Mouse (Mus musculus) liver, embryonic 13.5 days (tissue): ENCODE results near the gene Grk2. TPM values are rescaled to one million over a fixed set of nuclear protein-coding genes. Genes with fewer than 3 reads are reported as not detected.

Experiments used
- ATAC-seq: fragments of 200-750 bp; cut with Nextera tagmentation; 2 replicates; pipeline ENCODE4 v1.8.0; 2017; ENCODE audit warnings: low read depth, mild to moderate bottlenecking, moderate number of reproducible peaks, moderate library complexity
- DNase-seq: peaks from one replicate; pipeline ENCODE4 v3.0.0; 2022
- H3K27ac ChIP-seq: fragments of 300-500 bp; sonication (generic); 2 replicates; pipeline ENCODE4 v1.5.1; 2015; ENCODE audit warnings: moderate library complexity, mild to moderate bottlenecking, inconsistent platforms
- H3K27me3 ChIP-seq: fragments of 300-500 bp; sonication (generic); 2 replicates; pipeline ENCODE4 v1.6.1; 2015; ENCODE audit warnings: mild to moderate bottlenecking, inconsistent platforms
- H3K36me3 ChIP-seq: fragments of 300-500 bp; sonication (generic); 2 replicates; pipeline ENCODE4 v1.6.1; 2015; ENCODE audit warnings: mild to moderate bottlenecking, inconsistent platforms
- H3K4me1 ChIP-seq: fragments of 300-500 bp; sonication (generic); replicated peaks from 2 replicates; pipeline ENCODE4 v1.6.1; 2015; ENCODE audit warnings: inconsistent platforms
- H3K4me2 ChIP-seq: fragments of 300-500 bp; sonication (generic); 2 replicates; pipeline ENCODE4 v1.6.1; 2015; ENCODE audit warnings: inconsistent platforms, mild to moderate bottlenecking, moderate library complexity
- H3K4me3 ChIP-seq: fragments of 300-500 bp; sonication (generic); replicated peaks from 2 replicates; pipeline ENCODE4 v1.5.1; 2015; ENCODE audit warnings: mild to moderate bottlenecking, inconsistent platforms
- H3K9ac ChIP-seq: fragments of 300-500 bp; sonication (generic); 2 replicates; pipeline ENCODE4 v1.6.1; 2015; ENCODE audit warnings: mild to moderate bottlenecking, inconsistent platforms
- H3K9me3 ChIP-seq: fragments of 300-500 bp; sonication (generic); replicated peaks from 2 replicates; pipeline ENCODE4 v1.6.1; 2016; ENCODE audit warnings: inconsistent platforms
- WGBS: fragments of 180-500 bp; shearing (Covaris S2); methylation state at CpG from one replicate; pipeline ENCODE4 v1.1.7; 2015; ENCODE audit not compliant: insufficient replicate concordance; 5-methylcytosine and 5-hydroxymethylcytosine counted together
- polyA plus RNA-seq: library from polyadenylated mRNA; unstranded; fragments of >200 nt; fragmentation: Nextera tagmentation; extraction: Ambion mirVana; gene quantifications from 2 replicates; pipeline ENCODE4 v1.2.1, GENCODE M21; 2015

Gene Grk2
- polyA plus RNA-seq, result 10.1 and 10.3 TPM in 2 replicates

DNA sequence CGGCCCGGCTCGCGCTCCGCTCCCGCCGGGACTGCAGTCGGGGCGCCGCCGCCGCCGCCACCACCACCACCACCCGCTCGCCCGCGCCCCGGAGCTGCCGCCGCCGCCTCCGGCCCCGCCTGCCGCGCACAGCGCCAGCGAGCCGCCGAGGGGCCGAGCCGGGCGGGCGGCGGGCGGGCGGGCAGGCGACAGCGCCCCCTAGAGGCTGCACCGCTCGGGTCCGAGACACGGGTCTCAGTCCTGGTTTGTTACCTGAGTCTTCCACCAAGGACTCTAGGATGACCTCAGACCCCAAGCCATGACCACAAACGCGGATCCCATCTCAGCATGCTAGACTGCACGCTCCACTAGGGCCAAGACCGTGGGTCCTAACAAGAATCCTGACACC is at the start of gene Grk2:
Gene Grk2 (minus strand): TSS at position 33 of the 388 bp plus-strand sequence.
- 1% methylated on average over 33 of the region's 46 CpGs for WGBS
- Histone ChIP-seq H3K4me3 (peak within 1 kb of the TSS; percentile 97), H3K27ac (peak within 1 kb of the TSS; percentile 87), H3K27me3 (no peaks in the 10 kb centered on the region), H3K36me3 (no peaks in the 10 kb centered on the region), H3K4me2 (peak within 1 kb of the TSS; percentile 78), H3K9me3 (no peaks in the 10 kb centered on the region), H3K4me1 (peaks cover 47% of the 10 kb centered on the region), H3K9ac (peak within 1 kb of the TSS; percentile 97)
- ATAC-seq (peak; percentile 82), DNase-seq (peak; percentile 74)

- no peak for DNase-seq
- 73% methylated on average over 2 of the region's 2 CpGs for WGBS
- peaks cover 57% of the 10 kb centered on the region for H3K36me3 ChIP-seq
These were observed 43.4 kb upstream of the Grk2 start for GRCm38 (mm10) chr19:4349455-4349854.

DNA sequence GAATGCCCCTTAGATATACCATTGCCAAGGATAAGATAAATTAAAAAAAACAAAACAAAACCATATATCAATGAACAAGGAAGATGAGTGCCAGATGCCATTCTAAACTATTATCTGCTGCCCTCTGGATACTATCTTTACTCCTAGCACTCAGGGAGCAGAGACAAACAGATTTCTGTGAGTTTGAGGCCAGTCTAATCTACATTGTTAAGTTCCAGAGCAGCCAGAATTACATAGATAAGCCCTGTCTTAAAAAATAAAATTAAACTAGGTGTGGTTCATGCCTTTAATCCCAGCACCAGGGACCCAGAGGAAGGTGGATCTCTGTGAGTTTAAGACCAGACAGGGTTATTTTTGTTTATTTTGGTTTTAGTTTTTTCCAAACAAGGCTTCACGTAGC is 40.5 kb upstream of the Grk2 start:
- WGBS, result 82% methylated on average over 1 of the region's 1 CpGs
- peaks cover 4% of the 10 kb centered on the region; the same call in 1 of the 2 replicates for H3K4me1 ChIP-seq
- no peak overlapping the region for H3K4me2 ChIP-seq
- ATAC-seq (no peak), DNase-seq (no peak)
- H3K27ac ChIP-seq, result no peak overlapping the region
- no peaks in the 10 kb centered on the region for H3K9me3 ChIP-seq
- H3K36me3 ChIP-seq, result peaks cover 68% of the 10 kb centered on the region
- H3K9ac ChIP-seq, result no peak overlapping the region
- no peak overlapping the region for H3K4me3 ChIP-seq
- H3K27me3 ChIP-seq, result no peaks in the 10 kb centered on the region

More at GRCm38 (mm10) chr19:4349455-4349854, 43.4 kb upstream of the Grk2 start:
- Histone ChIP-seq H3K4me1 (peaks cover 4% of the 10 kb centered on the region; the same call in 1 of the 2 replicates), H3K27me3 (no peaks in the 10 kb centered on the region), H3K27ac (no peak overlapping the region), H3K9ac (no peak overlapping the region), H3K4me3 (no peak overlapping the region), H3K9me3 (no peaks in the 10 kb centered on the region), H3K4me2 (no peak overlapping the region)
- ATAC-seq, result no peak

DNA sequence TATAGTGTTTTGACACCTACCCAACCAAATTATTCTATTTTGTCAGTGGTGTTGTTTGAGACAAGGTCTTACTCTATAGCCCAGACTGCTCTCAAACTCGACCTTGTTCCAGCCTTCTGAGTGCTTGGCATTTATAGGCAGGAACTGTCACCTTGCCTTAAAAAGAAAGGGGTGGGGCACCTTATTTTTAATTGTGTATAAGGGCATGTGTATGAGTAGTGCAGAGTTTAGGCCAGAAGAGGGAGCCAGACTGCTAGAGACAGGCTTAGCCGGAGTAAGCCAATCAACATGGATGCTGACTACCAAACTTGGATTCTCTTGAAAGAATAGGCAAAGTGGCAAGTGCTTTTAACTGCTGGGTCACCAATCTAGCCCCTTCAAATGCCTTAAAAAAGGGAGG is 32.1 kb upstream of the Grk2 start:
- no peak overlapping the region for H3K9ac ChIP-seq
- no peaks in the 10 kb centered on the region for H3K9me3 ChIP-seq
- no peak overlapping the region for H3K4me3 ChIP-seq
- no peak overlapping the region for H3K4me2 ChIP-seq
- peaks cover 23% of the 10 kb centered on the region for H3K4me1 ChIP-seq
- no peak overlapping the region for H3K27ac ChIP-seq
- peaks cover 39% of the 10 kb centered on the region for H3K36me3 ChIP-seq
- 15% methylated on average over 2 of the region's 2 CpGs for WGBS
- ATAC-seq (no peak), DNase-seq (peak; percentile 42)
- H3K27me3 ChIP-seq, result no peaks in the 10 kb centered on the region

DNA sequence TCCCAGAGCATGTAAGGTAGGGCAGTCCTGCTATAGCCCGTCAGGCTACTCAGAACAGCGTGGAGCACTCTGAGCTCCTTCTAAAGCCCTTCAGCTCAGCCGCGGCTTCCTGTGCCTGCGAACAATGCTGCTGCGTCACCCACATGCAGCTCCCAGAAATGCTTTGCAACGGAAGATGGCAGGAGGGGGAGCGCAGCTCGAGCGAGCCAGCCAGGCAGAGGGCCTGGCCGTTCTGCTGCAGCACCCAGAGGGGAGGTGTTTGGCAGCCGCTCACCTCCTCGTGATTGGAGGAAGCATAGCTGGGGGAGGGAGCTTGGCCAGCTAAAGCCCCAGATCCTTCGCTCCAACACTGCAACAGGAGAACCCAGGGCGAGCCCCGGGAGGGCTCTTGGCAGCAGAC is 27.8 kb upstream of the Grk2 start:
- peak; percentile 98 for ATAC-seq
- no peaks in the 10 kb centered on the region for H3K9me3 ChIP-seq
- WGBS, result 1% methylated on average over 16 of the region's 16 CpGs
- H3K4me1 ChIP-seq, result peaks cover 47% of the 10 kb centered on the region
- peak overlapping the region; percentile 73 for H3K9ac ChIP-seq
- no peaks in the 10 kb centered on the region for H3K27me3 ChIP-seq
- peak; percentile 85 for DNase-seq
- H3K4me3 ChIP-seq, result peak overlapping the region; percentile 63
- H3K27ac ChIP-seq, result peak overlapping the region; percentile 85
- peaks cover 38% of the 10 kb centered on the region for H3K36me3 ChIP-seq
- peak overlapping the region; percentile 77 for H3K4me2 ChIP-seq

DNA sequence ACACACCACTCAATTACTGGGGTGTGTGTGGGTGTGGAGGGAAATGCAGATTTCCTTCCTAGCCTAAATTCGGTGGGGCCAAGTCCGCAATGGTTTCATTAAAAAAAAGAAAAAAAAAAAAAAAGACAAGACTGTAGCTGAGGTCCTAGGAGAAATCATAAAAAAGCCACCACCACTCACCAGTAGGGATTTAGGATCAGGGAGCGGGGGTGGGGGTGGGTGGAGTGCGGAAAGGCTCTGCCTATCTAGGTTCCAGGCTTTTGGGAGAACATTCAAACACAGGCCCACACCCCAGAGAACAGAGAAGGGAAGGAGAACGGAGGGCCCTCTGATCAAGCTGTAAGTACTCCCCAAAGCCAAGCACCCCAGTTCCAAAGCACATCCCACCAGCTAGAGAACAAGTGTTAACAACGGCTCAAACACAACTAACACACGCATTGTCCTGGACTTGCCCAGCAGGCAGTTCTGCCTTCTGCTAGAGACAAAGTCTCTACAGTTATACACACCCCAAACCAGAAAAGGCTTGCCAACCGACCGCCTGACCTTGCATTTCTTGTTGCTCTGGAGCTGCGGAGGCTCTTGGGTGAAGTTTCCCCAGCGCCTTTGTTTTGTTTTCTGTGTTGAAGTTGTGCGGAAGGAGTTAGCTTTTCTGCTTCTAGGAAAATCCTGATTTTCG is 27.2 kb upstream of the Grk2 start:
- Histone ChIP-seq H3K4me1 (peaks cover 47% of the 10 kb centered on the region), H3K36me3 (peaks cover 40% of the 10 kb centered on the region), H3K9me3 (no peaks in the 10 kb centered on the region), H3K27me3 (no peaks in the 10 kb centered on the region), H3K4me2 (peak overlapping the region; percentile 77), H3K9ac (peak overlapping the region; percentile 73), H3K27ac (peak overlapping the region; percentile 85), H3K4me3 (peak overlapping the region; percentile 63)
- ATAC-seq (peak; percentile 28), DNase-seq (no peak)
- WGBS, result under 1% methylated on average over 13 of the region's 13 CpGs

GRCm38 (mm10) chr19:4332653-4333052 is 26.6 kb upstream of the Grk2 start:
- peak; percentile 18; the same call in 1 of the 2 replicates for ATAC-seq
- Histone ChIP-seq H3K36me3 (peaks cover 46% of the 10 kb centered on the region), H3K27ac (peak overlapping the region; percentile 85)

DNA sequence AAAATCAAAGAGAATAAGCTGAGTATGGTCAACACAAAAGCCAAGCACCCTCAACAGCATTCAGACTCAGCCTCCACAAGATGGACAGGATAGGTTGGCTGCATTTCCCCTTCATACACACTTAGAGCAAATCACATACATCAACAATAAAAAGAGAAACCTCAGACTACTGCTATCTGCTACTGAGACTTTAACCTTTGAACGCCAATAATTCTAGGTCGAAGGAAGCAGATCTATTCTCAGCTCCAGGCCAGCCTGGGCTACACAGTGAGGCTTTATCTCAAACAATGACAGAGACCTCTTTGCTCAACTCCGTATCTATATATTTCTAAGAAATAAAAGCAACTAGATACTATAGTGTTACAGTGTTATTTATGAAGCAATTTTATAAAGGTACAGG is 25.3 kb upstream of the Grk2 start:
- H3K27me3 ChIP-seq, result no peaks in the 10 kb centered on the region
- ATAC-seq (no peak), DNase-seq (no peak)
- peaks cover 56% of the 10 kb centered on the region for H3K36me3 ChIP-seq
- H3K27ac ChIP-seq, result no peak overlapping the region; the same call in 1 of the 2 replicates
- no peaks in the 10 kb centered on the region for H3K9me3 ChIP-seq
- peaks cover 47% of the 10 kb centered on the region for H3K4me1 ChIP-seq
- H3K4me3 ChIP-seq, result no peak overlapping the region
- H3K9ac ChIP-seq, result no peak overlapping the region
- 77% methylated on average over 3 of the region's 3 CpGs for WGBS
- no peak overlapping the region for H3K4me2 ChIP-seq

More at GRCm38 (mm10) chr19:4332653-4333052, 26.6 kb upstream of the Grk2 start:
- peak overlapping the region; percentile 73 for H3K9ac ChIP-seq
- 2% methylated on average over 4 of the region's 4 CpGs for WGBS
- H3K9me3 ChIP-seq, result no peaks in the 10 kb centered on the region
- H3K27me3 ChIP-seq, result no peaks in the 10 kb centered on the region
- H3K4me3 ChIP-seq, result peak overlapping the region; percentile 63
- DNase-seq, result peak; percentile 29
- peak overlapping the region; percentile 77 for H3K4me2 ChIP-seq
- H3K4me1 ChIP-seq, result peaks cover 47% of the 10 kb centered on the region

- 63% methylated on average over 2 of the region's 2 CpGs for WGBS
- no peaks in the 10 kb centered on the region for H3K9me3 ChIP-seq
- H3K27ac ChIP-seq, result no peak overlapping the region
- no peak for ATAC-seq
- peaks cover 47% of the 10 kb centered on the region for H3K4me1 ChIP-seq
- H3K9ac ChIP-seq, result no peak overlapping the region
- H3K27me3 ChIP-seq, result no peaks in the 10 kb centered on the region
- peaks cover 62% of the 10 kb centered on the region for H3K36me3 ChIP-seq
- no peak for DNase-seq
- no peak overlapping the region for H3K4me2 ChIP-seq
- no peak overlapping the region for H3K4me3 ChIP-seq
These were observed 24.6 kb upstream of the Grk2 start for GRCm38 (mm10) chr19:4330603-4331002.

GRCm38 (mm10) chr19:4328737-4329304 is 22.8 kb upstream of the Grk2 start:
- Histone ChIP-seq H3K36me3 (peaks cover 80% of the 10 kb centered on the region), H3K27me3 (no peaks in the 10 kb centered on the region), H3K9me3 (no peaks in the 10 kb centered on the region), H3K4me3 (no peak overlapping the region), H3K27ac (no peak overlapping the region), H3K4me2 (no peak overlapping the region), H3K4me1 (peaks cover 31% of the 10 kb centered on the region), H3K9ac (no peak overlapping the region)
- 92% methylated on average over 8 of the region's 8 CpGs for WGBS
- no peak for DNase-seq
- ATAC-seq, result no peak

GRCm38 (mm10) chr19:4326881-4327280 is 20.9 kb upstream of the Grk2 start:
- Histone ChIP-seq H3K36me3 (peaks cover 97% of the 10 kb centered on the region), H3K4me2 (no peak overlapping the region), H3K4me3 (no peak overlapping the region), H3K4me1 (peaks cover 11% of the 10 kb centered on the region), H3K9me3 (no peaks in the 10 kb centered on the region), H3K9ac (no peak overlapping the region), H3K27me3 (no peaks in the 10 kb centered on the region), H3K27ac (no peak overlapping the region)
- WGBS, result 82% methylated on average over 1 of the region's 1 CpGs
- ATAC-seq, result no peak
- DNase-seq, result no peak
